Mouse (Mus musculus): ENCODE measurements around the gene Rrm1.
"Not testable (repeated sequence)": the region's sequence is repeated elsewhere in the genome, so short reads cannot be mapped to it uniquely, and the experiment has no call there.

Gene Rrm1

DNA sequence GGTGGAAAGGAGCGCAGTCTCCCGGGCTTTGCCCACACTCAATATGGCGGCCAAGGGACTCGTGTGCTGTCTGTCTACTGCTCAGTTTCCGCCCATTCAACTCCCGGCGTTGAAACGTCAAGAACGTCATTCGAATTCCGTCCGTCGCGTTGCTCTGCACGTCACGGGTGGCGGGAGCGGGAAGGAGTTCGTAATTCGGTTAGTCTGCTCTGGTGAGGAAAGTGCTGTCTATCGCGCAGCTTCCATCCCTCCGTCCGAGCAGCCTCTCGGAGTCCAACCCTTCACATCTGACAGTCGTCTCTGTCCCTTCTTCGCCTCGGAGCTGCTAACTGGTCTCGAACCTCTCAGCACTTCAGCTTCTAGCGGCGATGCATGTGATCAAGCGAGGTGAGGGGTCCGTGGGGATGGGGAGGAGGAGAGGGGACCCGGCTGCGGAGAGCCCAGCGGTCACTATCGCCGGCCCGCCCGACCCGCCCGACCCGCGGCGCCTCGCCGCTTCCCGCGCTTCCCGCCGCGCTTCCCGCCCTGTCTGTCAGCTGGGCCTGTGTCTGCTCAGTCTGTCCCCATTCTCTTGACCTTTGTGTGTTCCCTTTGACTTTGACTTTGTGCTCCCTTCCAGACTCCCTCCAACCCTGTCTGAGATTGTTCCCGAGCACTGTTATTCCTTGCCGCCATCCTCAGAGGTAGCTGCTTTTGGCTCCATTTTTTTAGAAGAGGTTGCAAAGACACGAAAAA lies at the start of gene Rrm1:
Gene Rrm1, plus strand, starts transcription at position 39 of the 735 bp plus-strand sequence.
- peak; percentile 93 to 96 for DNase-seq (ENCODE audit: low spot score in 2 of 2)

DNA sequence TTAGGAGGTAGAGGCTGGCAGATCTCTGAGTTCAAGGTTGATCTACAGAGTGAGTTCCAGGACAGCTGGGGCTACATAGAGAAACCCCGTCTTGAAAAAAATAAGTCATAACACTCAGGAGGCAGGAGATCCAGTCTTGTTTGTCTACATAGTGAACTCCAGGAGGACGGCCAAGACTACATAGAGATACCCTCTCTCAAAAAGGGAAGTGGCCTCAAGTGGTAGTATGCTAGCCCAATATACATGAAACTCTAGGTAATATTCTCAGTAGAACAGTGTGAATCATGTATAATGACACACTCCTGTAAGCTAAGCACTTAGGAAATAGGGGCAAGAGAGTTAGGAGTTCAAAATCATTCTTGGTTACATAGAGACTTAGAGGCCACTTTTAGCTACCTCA lies 47.6 kb upstream of the Rrm1 start:
- DNase-seq (ENCODE audit: low spot score in 2 of 2), result peak in 1 of 2 experiments; percentile 4

DNA sequence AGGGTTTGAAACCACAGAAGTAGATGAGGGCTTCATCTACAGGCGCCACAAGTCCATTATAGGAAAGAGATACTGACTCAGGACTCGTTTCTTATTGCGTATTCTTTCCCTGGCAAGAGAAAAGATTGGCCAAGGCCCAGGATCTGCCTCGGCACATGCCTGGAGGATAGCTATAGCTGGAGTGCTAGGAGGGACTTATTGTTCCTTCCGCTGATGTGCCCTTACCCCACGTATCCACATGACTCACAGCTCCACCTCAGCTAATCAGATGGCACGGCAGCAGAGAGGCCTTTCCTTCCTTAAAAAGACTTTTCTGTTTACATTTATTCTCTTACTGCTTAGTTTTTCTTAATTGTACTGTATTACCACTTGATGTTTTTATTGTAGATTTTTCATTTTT lies 45.6 kb upstream of the Rrm1 start:
- no peak for DNase-seq (ENCODE audit: low spot score in 2 of 2)

DNA sequence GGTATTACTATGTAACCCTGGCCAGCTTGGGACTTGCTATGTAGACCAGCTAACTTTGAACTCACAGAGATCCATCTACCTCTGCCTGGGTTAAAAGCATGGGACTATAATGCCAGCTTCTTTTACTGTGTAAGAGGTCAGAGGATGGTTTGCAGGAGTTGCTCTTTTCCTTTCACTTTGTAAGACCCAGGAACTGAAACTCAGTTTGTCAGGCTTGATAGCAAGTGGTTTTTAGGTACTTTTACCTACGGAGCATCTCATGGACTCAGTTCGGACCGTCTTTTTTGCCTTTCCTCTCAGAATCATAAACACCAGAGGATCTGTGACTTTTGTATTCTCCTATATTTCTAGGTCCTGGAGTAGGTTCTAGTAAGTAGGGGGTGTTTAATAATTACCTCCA lies 45.2 kb upstream of the Rrm1 start:
- peak; percentile 10 to 27 for DNase-seq (ENCODE audit: low spot score in 2 of 2)

DNA sequence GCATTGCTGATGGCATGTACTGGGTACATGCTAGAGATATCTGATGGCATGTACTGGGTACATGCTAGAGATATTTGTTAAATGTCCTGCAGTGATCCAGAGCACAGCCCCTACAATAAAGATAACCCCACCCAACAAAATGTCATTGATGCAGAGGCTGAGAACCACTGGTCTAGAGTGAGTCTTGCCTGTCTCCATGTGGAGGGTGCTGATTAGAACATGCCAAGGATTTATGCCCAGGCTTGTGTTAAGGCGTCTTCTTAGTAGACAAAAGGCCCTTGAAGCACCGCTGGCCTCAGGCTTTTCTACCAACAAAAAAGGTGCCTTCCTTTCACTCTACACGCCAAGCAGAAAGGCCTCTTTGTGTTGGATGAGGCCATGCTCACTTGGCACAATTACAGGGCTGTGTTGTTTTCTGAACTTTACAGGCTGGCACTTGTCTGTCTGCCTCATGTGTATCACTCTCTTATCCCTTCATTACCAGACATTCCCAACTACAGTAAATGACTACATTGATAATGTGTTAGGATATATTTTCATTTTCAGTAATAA lies 42.2 kb upstream of the Rrm1 start:
- DNase-seq (ENCODE audit: low spot score in 2 of 2), result no peak

DNA sequence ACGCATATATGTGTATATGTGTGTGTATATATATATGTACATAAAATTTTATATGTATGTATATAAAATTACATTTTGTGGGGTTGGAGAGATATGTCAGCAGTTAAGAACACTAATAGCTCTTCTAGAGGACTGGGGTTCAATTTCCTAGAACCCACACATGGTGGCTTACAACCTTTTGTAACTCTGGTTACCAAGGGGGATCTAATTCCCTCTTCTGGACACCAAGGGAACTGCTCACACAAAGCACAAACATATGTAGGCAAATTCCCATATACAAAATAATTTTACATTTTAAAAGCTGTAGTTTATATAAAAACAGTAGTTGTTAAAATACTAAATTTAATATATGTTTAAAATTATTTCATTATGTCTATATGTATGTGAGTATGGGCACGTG lies 37.4 kb upstream of the Rrm1 start:
- no peak for DNase-seq (ENCODE audit: low spot score in 2 of 2)

DNA sequence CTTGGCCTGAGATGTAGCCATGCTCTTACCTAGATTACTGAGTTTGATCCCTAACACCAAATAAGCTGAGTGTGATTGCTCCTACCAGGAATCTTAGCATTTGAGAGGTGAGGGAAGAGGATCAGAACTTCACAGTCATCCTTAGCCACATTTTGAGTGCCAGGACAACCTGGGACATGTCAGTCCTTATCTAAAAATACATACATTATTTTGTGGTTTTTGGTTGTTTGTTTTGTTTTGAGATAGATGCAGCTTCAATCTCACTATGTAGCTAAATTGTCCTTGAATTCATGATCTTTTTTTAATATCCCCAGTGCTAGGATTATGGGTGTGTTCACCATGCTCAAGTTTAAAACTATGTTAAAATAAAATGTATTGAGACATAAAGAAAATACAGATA lies 34.1 kb upstream of the Rrm1 start:
- DNase-seq (ENCODE audit: low spot score in 2 of 2), result no peak

DNA sequence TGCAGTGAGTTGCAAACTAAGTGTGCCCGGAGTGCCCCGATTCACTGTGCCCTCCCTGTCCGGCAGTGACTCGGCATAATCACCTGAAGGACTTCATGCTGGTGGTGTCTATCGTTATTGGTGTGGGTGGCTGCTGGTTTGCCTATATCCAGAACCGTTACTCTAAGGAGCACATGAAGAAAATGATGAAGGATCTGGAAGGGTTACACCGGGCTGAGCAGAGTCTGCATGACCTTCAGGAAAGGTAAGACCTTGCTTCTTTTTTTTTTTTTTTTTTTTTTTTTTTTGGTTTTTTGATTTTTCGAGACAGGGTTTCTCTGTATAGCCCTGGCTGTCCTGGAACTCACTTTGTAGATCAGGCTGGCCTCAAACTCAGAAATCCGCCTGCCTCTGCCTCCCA lies 26.2 kb upstream of the Rrm1 start:
- DNase-seq (ENCODE audit: low spot score in 2 of 2), result not testable (repeated sequence)

DNA sequence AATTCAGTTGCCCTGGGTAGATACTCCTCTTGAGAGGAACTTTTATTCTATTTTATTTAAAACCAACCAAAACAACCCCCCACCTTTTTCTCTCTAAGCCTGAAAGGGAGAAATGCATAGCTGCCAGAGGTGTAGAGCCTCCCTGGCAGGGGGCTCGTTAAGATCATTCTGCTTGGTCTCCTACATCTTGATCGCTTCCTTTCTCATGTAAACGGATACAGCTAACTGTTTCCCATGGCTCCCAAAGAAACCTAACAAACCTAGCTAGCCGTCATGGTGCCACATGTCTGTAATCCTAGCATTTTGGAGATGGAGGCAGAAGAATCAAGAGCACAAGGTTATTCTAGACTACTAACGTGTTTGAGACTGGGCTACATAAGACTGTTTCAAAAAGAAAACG lies 25.7 kb upstream of the Rrm1 start:
- DNase-seq (ENCODE audit: low spot score in 2 of 2), result no peak

DNA sequence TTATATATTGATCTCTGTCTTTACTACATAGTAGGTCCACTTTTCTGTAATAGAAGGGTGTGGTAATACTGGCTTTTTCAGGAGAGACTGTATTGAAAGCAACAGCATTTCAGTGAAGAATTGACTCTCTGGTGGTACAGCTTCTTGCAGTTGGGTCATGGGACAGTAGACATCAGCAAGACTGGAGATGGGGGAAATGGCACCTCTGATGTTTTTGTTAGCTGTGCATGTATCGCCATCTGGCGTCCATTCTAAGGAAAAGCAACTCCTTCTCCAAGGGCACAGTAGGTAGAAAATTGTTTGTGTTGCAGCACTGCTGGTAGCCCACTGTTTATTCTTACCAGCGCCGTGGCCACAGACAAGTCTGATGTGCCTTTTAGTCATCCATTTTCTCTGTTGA lies 24.1 kb upstream of the Rrm1 start:
- DNase-seq (ENCODE audit: low spot score in 2 of 2), result peak; percentile 34 to 58

DNA sequence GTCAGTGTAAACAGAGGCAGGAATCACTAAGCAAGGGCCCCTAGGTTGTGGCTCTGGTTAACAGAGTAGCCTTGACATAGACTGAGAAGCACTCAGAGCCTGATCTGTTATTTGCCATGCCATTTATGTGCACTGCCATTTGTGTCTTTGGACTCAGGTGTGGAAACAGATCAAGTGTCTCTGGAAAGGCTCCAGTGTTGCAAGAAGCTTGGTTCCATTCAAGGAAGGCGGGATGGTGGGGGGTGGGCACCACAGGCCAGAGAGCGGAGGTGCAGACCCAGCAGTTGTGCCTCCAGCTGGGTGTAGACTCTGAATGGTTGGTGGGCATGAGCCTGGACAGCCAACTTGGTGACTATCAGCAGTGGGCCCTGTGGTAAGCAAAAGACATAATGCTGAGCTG lies 19.5 kb upstream of the Rrm1 start:
- no peak for DNase-seq (ENCODE audit: low spot score in 2 of 2)

DNA sequence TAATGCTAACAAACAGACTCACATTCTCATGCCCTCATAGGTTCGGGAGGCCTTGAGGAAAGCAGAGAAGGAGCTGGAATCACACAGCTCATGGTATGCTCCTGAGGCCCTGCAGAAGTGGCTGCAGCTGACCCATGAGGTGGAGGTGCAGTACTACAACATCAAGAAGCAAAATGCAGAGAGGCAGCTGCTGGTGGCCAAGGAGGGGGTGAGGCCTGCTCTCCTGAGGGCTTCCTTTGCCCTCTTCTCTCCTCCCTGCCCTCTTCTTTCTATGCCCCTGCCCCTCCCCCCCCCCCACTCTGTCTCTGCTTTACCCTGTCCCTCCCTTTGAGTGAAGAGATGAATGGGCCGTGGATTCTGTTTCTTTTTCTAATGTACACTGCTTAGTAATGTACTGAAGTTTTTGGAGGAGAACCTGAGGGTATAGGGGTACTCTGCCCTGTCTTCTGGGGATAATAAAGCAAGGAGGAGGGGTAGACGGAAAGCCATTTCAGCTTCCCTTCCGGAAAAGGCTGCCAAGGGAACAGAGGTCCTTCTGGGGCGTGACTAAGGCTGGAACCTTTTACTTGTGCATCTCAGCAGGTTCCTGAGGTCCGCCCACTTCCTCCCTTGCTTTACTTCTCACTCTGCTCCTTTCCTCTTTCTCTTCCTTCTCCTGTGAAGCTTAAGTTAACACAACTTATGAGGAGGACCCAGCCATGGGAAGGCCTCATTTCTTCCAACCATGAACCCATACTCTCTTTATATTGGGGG lies 15.4 kb upstream of the Rrm1 start:
- DNase-seq (ENCODE audit: low spot score in 2 of 2), result peak in 1 of 2 experiments; percentile 32

DNA sequence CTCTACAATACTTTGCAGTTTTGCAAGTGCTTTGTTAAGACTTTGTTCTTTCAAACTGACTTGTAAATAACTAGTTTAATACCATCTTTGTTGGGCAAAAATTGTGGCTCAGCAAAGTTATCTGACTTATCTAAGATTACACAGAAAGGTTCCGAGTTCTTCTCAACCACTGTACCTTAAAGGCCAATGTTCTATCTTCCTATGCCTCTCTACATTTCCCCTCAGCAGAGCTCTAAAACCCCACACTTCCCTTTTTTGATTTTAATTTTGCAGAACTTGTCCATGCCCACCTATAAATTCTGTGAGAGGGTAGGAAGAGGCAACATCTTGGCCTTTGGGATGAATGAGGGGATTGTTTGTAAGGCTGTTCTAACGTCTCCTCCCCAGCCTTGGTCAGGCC lies 7.2 kb upstream of the Rrm1 start:
- DNase-seq (ENCODE audit: low spot score in 2 of 2), result no peak

DNA sequence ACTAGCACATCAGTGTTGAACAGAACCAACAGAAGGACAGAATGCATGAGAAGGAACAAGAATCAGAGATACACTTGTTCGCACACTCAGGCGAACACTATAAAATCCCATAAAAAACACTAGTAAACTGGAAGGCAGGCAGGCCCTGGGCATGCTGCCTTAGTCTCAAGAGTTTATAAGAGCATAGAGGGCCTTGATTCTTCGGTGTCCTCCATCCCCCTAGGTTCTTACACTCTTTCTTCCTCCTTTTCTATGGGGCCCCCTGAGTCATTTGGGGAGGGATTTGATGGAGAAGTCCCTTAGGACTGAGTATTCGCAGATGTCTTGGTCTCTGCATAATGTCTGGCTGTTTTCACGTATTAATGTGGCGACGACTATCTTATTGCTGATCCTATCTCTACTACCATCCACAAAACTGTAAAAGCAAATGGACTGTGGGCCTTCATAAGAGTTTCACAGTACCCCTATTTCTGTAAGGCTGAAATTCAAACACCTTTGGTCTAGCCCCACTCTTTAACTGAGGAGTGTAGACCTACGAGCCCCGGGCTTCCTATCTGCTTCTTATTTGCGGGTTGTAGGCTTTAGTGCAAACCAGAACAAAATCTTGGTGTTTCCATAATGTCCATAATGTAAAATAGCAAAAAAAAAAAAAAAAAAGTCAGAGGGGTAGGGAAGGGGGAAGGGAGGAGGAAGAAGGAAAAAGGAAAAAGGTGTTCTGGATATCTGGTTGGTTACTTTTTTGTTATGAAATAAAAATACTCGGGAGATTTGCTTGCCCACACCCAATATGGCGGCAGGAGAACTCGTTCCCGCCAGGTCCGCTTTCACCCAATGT lies 456 bp upstream of the Rrm1 start:
- no peak for DNase-seq (ENCODE audit: low spot score in 2 of 2)

DNA sequence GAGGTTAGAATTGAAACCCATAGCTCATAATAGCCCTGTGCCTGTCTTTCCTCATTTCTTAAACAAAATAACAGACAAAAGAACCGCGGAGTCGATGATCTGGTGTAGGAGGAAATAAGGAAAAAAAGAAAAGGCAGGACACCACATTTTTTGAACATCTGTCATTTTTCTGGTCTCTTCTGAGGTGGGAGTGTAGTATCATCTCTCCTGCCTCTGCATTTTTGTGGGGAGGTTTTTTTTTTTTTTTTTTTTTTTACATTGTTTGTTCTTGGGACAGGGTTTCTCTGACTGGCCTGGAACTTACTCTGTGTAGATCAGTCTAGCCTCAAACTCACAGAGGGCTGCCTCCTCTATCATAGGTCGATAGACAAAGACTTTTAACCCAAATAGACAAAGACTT lies 937 bp downstream of the Rrm1 start:
- DNase-seq (ENCODE audit: low spot score in 2 of 2), result no peak

DNA sequence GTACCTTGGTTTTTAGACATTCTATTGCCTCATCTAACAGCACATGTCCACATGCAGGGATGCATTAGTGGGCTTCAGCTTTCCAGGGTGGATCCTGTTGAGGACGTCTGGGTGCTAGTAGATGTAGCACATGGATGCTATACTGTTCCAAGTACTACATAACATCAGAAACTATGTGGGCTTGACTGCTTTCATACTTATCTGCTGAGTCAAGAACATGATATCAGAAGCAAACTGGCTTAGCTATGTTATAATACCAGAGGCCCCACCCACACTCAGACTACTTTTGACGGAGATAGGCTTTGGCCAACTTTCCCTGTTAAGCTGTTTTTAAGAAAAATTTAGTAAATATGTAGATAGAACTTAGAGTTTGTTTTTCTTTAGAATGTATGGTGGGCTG lies 2.8 kb downstream of the Rrm1 start:
- DNase-seq (ENCODE audit: low spot score in 2 of 2), result peak in 1 of 2 experiments; percentile 37

DNA sequence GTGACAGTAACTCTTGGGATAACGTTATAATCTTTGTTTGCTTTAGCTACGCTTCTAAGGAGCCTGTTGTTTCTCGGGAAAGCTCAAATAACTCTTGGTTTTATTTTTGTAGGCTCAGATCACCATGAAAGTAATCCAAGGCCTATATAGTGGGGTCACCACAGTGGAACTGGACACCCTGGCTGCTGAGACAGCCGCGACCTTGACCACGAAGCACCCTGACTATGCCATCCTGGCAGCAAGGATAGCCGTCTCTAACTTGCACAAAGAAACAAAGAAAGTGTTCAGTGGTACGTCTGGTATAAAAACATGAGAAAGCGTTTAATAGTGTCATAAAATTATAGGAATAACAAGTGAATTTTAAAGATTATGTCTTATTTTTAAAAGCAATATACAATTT lies 4.9 kb downstream of the Rrm1 start:
- no peak for DNase-seq (ENCODE audit: low spot score in 2 of 2)

DNA sequence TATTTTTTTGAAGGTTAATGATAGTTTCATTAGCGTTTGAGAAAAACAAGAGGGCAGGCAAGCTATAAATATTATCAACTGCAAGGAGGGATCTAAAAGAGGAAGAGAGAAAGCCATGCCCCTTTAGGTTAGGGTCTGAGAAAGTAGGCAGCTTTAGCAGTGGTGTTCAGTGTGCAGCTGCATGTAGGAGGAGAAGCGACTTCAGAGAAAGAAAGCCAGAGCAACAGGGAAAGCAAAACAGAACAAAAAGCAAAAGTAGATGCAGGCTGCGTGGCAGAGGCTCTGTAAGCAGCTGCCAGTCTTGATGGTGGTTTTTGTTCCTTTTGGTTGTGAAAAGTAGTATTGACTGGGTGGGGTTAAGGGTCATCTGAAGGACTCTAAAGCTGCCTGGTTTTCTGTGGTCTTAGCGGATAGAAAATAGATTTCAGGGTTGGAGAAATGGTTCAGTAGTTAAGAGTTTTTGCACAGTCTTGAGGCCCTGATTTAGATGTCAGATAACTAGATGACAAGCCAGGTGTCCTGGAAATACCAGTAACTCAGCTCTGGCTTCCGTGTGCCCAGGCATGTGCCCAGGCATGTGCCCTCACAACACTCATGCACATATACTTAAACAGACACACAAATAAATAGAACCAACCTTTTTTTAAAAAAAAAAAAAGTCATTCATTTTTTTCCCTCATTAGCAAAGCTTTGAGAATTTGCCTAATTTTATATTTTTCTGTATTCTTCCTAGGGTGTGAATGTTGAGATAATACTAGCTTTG lies 17.3 kb downstream of the Rrm1 start:
- DNase-seq (ENCODE audit: low spot score in 2 of 2), result peak; percentile 46 to 47

DNA sequence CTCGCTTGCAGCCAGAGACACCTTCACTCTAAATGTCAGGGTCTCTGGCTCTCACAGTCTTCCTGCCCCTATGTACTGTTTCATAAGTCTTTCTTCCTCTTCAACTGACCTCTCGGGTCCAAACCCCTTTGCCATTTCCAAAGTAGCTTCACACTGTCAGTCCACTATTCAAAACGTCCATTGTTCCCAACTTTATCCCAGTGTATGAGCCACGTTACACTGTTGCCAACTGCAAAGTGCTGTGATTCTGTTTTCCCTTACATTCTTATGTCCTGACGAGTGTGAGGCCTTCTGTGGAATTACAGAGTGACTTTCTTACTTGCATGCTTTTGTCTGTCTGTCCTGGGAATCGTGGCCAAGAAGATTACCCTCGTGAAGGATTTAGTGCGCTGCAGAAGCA lies 26.1 kb downstream of the Rrm1 start:
- no peak for DNase-seq (ENCODE audit: low spot score in 2 of 2)

DNA sequence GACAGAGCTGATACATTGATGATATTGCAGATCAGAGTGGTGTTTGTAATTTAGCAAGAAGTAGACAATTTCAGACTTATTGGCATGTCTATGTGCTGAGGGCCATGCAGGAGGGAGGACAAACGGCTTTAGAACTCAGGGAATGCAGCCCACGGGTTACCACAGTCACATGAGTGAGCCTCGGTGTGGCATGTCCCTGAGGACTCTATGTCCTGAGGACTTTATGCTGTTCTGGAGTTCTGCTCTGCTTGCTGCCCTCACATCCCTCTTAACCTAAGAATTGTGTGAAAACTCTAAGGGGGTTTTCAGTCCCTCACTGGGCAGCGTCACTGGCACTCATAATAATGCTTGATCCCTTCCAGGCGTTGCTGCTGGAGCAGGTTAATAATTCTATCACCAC lies 31.2 kb downstream of the Rrm1 start:
- no peak for DNase-seq (ENCODE audit: low spot score in 2 of 2)

DNA sequence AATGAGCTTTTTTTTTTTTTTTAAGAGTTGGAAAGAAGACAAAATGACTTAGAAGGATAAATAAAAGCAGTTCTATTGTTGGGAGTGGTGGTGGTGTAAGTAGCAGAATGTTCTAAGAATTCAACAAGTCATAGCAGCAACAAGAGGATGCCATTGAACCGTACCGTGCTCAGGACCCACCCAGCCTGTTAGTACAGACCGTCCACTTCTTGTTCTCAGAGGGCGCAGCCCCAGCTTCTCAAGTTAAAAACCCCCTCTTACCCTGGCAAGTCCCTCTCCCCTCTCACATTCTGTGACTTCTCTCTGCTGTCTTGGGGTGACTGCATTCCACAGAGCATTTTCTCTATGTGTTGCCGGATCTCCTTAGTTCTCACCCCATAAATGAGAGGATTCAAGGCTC lies 35.1 kb downstream of the Rrm1 start:
- no peak for DNase-seq (ENCODE audit: low spot score in 2 of 2)

Data from spleen, postnatal 36 days (tissue).